Mouse (Mus musculus) myocyte (in vitro differentiated cells): ENCODE measurements around the gene Gm20388. TPM values are rescaled to one million over a fixed set of nuclear protein-coding genes. Genes with fewer than 3 reads are reported as not detected.

Source experiments
- H3K27me3 ChIP-seq: one replicate; pipeline ENCODE4 v1.6.1; 2011; ENCODE audit not compliant: control insufficient read depth, insufficient read depth, insufficient read length
- H3K36me3 ChIP-seq: one replicate; pipeline ENCODE4 v1.6.1; 2011; ENCODE audit not compliant: control insufficient read depth, insufficient read depth
- H3K4me2 ChIP-seq: one replicate; pipeline ENCODE4 v1.6.1; 2011; ENCODE audit warnings: low read depth, control low read depth
- H3K4me3 ChIP-seq: one replicate; pipeline ENCODE4 v1.5.1; 2011; ENCODE audit warnings: mild to moderate bottlenecking, control low read depth, moderate library complexity
- H3K79me2 ChIP-seq: one replicate; pipeline ENCODE4 v1.6.1; 2011; ENCODE audit not compliant: control insufficient read depth, insufficient read depth
- H3ac ChIP-seq: one replicate; pipeline ENCODE4 v1.6.1; 2011; ENCODE audit not compliant: control insufficient read depth, insufficient read length
- CEBPB ChIP-seq: IDR thresholded peaks from 2 replicates; pipeline ENCODE4 v1.6.1; 2011; ENCODE audit warnings: mild to moderate bottlenecking, moderate library complexity; ENCODE audit not compliant: poor library complexity, insufficient read depth, severe bottlenecking
- E2F4 ChIP-seq: IDR thresholded peaks from one replicate; pipeline ENCODE4 v1.6.1; 2011; ENCODE audit warnings: mild to moderate bottlenecking, control low read depth, moderate library complexity; ENCODE audit not compliant: insufficient read depth
- MAX ChIP-seq: IDR thresholded peaks from one replicate; pipeline ENCODE4 v1.6.1; 2011; ENCODE audit warnings: low read depth, mild to moderate bottlenecking, control low read depth
- MYOD1 ChIP-seq, 3 experiments: IDR thresholded peaks; one replicate each; pipeline ENCODE4 v1.6.1; 2011; ENCODE audit warnings: control low read depth in 2 of 3, low read depth in 2 of 3, mild to moderate bottlenecking in 2 of 3, moderate library complexity in 1 of 3; ENCODE audit not compliant: insufficient read length in 2 of 3, control insufficient read depth in 1 of 3
- MYOG ChIP-seq, 3 experiments: IDR thresholded peaks; one replicate each; pipeline ENCODE4 v1.6.1; 2011; ENCODE audit warnings: control low read depth in 2 of 3, low read depth in 2 of 3, mild to moderate bottlenecking in 2 of 3; ENCODE audit not compliant: insufficient read length in 2 of 3, control insufficient read depth in 1 of 3, insufficient read depth in 1 of 3
- POLR2A ChIP-seq: IDR thresholded peaks from one replicate; pipeline ENCODE4 v1.6.1; 2011; ENCODE audit warnings: low read depth, mild to moderate bottlenecking, control low read depth, moderate library complexity; ENCODE audit not compliant: insufficient read length
- POLR2AphosphoS2 ChIP-seq: IDR thresholded peaks from one replicate; pipeline ENCODE4 v1.6.1; 2011; ENCODE audit warnings: low read depth, control low read depth; ENCODE audit not compliant: insufficient read length
- REST ChIP-seq: IDR thresholded peaks from one replicate; pipeline ENCODE4 v1.6.1; 2011; ENCODE audit warnings: mild to moderate bottlenecking, control low read depth, moderate library complexity; ENCODE audit not compliant: insufficient read depth, insufficient read length
- SRF ChIP-seq: IDR thresholded peaks from one replicate; pipeline ENCODE4 v1.6.1; 2011; ENCODE audit warnings: low read depth; ENCODE audit not compliant: control insufficient read depth, insufficient read length
- TCF12 ChIP-seq: IDR thresholded peaks from one replicate; pipeline ENCODE4 v1.6.1; 2011; ENCODE audit warnings: mild to moderate bottlenecking, control low read depth; ENCODE audit not compliant: poor library complexity, insufficient read depth, severe bottlenecking
- TCF3 ChIP-seq: IDR thresholded peaks from one replicate; pipeline ENCODE4 v1.6.1; 2011; ENCODE audit warnings: low read depth, control low read depth; ENCODE audit not compliant: insufficient read length
- USF1 ChIP-seq: IDR thresholded peaks from one replicate; pipeline ENCODE4 v1.6.1; 2011; ENCODE audit warnings: low read depth, mild to moderate bottlenecking, control low read depth, moderate library complexity
- polyA plus RNA-seq: library from polyadenylated mRNA; unstranded; fragments of >200 nt; fragmentation: generic; extraction: Trizol; gene quantifications from one replicate; pipeline ENCODE4 v1.2.1, GENCODE M21; 2012; ENCODE audit warnings: missing spikeins

Gm20388 gene
- polyA plus RNA-seq, 1 experiment: 15.3 TPM

DNA sequence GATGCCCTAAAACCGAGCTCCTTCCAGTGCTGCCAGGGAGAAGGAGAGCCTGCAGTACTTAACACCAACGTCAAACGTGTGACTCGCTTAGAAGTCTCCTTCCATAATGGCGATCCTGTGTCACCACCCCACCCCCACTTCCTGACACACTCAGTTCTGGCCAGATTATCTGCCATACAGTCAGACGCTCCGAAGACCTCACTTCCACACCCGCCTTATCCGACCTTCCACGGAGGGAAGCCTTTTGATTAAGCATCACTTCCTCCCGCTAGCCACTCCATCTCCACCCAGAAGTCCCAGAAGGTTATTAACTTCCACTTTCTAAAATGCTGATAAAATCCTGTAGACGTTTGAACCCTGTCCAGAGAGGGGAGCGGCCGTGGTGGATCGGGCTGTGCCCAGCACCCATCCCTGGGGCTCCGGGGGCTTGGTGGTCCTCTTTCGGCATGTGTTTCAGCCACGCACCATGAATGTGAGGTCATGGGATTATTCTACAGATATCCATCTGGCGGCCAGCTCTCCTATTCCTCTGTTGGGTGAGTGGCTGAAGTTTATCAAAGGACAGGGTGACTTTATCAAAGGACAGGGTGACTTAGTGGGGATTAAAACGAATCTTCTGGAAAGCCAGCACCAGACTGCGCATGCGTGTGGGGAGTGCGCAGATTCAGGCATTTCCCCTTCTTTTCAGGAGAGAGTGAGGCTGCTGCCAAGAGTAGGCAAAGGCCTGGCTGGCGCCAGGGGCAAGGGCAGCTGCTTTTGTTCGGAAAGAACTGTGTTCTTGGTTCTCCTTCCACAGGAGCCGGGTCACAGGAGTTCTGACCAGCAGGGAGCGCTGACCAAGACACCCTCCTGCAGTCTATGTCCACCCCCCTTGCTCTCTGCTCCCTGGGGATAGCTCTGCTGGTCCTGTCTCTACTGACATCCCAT is 1260.2 kb downstream of the Gm20388 start:
- Histone ChIP-seq H3K36me3 (no peaks in the 10 kb centered on the region), H3K4me3 (no peak overlapping the region), H3K79me2 (no peaks in the 10 kb centered on the region), H3K4me2 (no peak overlapping the region), H3ac (no peak overlapping the region), H3K27me3 (no peaks in the 10 kb centered on the region)
- TF ChIP-seq POLR2AphosphoS2 (no peak), CEBPB (no peak), TCF12 (no peak), TCF3 (no peak), MYOG (IDR thresholded peaks at IDR 0.05; ENCODE audit: control insufficient read depth in 1 of 3, insufficient read depth in 1 of 3, insufficient read length in 2 of 3, low read depth in 2 of 3) (no peak), USF1 (no peak), MAX (no peak), SRF (no peak), REST (no peak), E2F4 (no peak), POLR2A (no peak), MYOD1 (IDR thresholded peaks at IDR 0.05; ENCODE audit: control insufficient read depth in 1 of 3, insufficient read length in 2 of 3, low read depth in 2 of 3) (no peak)

DNA sequence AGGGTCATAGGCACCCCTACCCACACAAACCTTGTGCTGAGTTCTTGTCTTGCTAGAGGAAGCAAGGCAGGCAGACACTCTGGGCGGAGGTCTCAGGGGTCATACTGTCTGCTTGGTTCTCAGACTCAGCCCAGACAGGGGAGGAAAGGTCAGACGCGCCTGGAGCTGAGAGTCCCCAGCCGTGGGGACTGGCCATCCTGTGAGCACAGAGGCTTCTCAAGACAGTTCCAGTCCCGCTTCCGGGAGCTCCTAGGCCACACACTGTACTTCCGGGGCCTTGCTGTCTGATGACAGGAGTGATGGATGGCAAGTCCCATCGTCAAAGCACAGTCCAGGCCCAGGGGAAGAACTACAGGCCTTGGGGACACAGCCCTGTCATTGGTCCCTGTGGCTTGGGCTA is 1261.9 kb downstream of the Gm20388 start:
- no peak overlapping the region for H3ac ChIP-seq
- H3K79me2 ChIP-seq: no peaks in the 10 kb centered on the region
- TF ChIP-seq POLR2A: no peak
- no peak for TF ChIP-seq TCF3
- TF ChIP-seq E2F4: no peak
- no peak for TF ChIP-seq MAX
- TF ChIP-seq CEBPB: no peak
- TF ChIP-seq USF1: no peak
- TF ChIP-seq REST: no peak
- TF ChIP-seq MYOG (IDR thresholded peaks at IDR 0.05; ENCODE audit: control insufficient read depth in 1 of 3, insufficient read depth in 1 of 3, insufficient read length in 2 of 3, low read depth in 2 of 3): no peak
- no peak for TF ChIP-seq TCF12
- TF ChIP-seq SRF: no peak
- no peak for TF ChIP-seq MYOD1 (IDR thresholded peaks at IDR 0.05; ENCODE audit: control insufficient read depth in 1 of 3, insufficient read length in 2 of 3, low read depth in 2 of 3)
- no peaks in the 10 kb centered on the region for H3K27me3 ChIP-seq
- no peaks in the 10 kb centered on the region for H3K36me3 ChIP-seq
- H3K4me3 ChIP-seq: no peak overlapping the region
- no peak overlapping the region for H3K4me2 ChIP-seq

DNA sequence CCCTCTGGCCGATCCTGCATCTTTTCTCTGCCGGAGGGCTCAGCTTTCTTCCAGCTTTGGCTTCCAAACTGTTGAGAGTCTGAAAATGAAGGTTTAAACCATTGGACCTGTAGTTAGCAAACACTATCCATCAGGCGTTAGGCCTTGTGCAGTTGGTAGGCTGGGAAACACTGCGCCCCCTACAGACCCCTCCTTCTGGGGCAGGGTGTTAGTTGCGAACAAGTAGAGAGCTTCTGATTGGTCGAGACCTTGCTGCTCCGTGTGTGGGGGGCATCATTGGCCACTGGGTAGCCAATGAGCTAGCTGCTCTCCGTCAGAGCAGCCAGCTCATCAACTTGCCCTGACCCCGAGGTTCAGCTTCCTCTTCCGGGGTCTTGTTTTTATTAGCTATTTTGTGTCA is 1263.5 kb downstream of the Gm20388 start:
- Histone ChIP-seq H3K4me3 (no peak overlapping the region), H3K36me3 (no peaks in the 10 kb centered on the region), H3K79me2 (no peaks in the 10 kb centered on the region), H3K4me2 (no peak overlapping the region), H3K27me3 (no peaks in the 10 kb centered on the region), H3ac (no peak overlapping the region)
- TF ChIP-seq MYOG (IDR thresholded peaks at IDR 0.05; ENCODE audit: control insufficient read depth in 1 of 3, insufficient read depth in 1 of 3, insufficient read length in 2 of 3, low read depth in 2 of 3) (no peak), E2F4 (no peak), CEBPB (no peak), USF1 (no peak), POLR2A (no peak), SRF (no peak), REST (no peak), POLR2AphosphoS2 (no peak), MAX (no peak), MYOD1 (IDR thresholded peaks at IDR 0.05; ENCODE audit: control insufficient read depth in 1 of 3, insufficient read length in 2 of 3, low read depth in 2 of 3) (no peak), TCF12 (no peak), TCF3 (no peak)

- no peaks in the 10 kb centered on the region for H3K79me2 ChIP-seq
- no peak overlapping the region for H3ac ChIP-seq
- H3K27me3 ChIP-seq: no peaks in the 10 kb centered on the region
- TF ChIP-seq CEBPB: no peak
- TF ChIP-seq USF1: no peak
- TF ChIP-seq E2F4: no peak
- TF ChIP-seq SRF: no peak
- no peak for TF ChIP-seq MYOG (IDR thresholded peaks at IDR 0.05; ENCODE audit: control insufficient read depth in 1 of 3, insufficient read depth in 1 of 3, insufficient read length in 2 of 3, low read depth in 2 of 3)
- TF ChIP-seq REST: no peak
- TF ChIP-seq MAX: no peak
- TF ChIP-seq MYOD1 (IDR thresholded peaks at IDR 0.05; ENCODE audit: control insufficient read depth in 1 of 3, insufficient read length in 2 of 3, low read depth in 2 of 3): no peak
- no peak for TF ChIP-seq TCF3
- TF ChIP-seq POLR2A: no peak
- TF ChIP-seq POLR2AphosphoS2: no peak
- TF ChIP-seq TCF12: no peak
- H3K4me3 ChIP-seq: no peak overlapping the region
- H3K36me3 ChIP-seq: no peaks in the 10 kb centered on the region
- H3K4me2 ChIP-seq: no peak overlapping the region
Observed at GRCm38 (mm10) chr8:121174721-121175539, 1264.3 kb downstream of the Gm20388 start.
